In the genomic region with DNA sequence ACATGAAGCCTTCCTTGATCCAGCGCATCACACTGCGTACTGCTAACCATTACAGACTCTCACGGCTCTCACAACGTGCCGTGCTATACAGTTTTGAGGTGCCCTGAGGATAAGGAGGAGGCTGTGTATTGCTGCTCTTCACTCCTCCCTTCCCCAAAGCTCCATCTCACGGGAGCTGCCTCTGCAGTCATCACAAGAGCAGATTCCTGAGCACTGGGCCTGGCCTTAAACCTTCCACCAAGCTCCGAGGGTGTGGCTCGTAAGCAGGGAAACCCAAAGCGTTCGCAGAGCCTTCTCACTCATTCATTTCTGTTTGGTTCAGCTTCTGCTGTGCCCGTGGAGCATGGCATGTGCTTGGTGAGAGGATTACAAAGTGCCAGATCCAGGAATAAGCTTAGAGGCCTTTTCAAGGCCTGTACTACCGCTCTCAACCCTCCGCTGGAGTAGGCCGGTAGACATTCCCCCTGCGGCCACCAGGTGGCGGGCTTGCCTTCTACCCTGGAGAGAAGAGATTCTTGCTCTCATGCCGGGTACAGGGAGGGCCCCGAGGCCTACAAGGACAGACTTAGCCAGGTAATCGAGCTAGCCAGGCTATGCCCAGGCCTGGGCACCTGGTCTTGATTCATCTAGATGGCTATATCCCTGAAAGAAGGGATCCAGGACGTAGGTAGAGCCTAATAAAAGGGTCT, we compare ENCODE assay signal across 8 mouse cellular contexts. TPM values are rescaled to one million over a fixed set of nuclear protein-coding genes. Genes with fewer than 3 reads are reported as not detected.
DNase-seq lines count a peak whose midpoint lies in the region; ATAC-seq lines count a peak whose summit lies in the region.

No protein-coding gene starts in this region.

- peaks cover 66% of the 10 kb centered on the region for H3K36me3 ChIP-seq in embryonic facial prominence, embryonic 12.5 days
- peaks cover 84% of the 10 kb centered on the region for H3K36me3 ChIP-seq in limb, embryonic 12.5 days
- peaks cover 23% of the 10 kb centered on the region for H3K36me3 ChIP-seq in midbrain, embryonic 16.5 days (ENCODE audit: control insufficient read depth, insufficient read depth, low read length)

- no peak overlapping the region for H3K4me2 ChIP-seq in embryonic facial prominence, embryonic 12.5 days (replicated peaks)
- H3K4me2 ChIP-seq in limb, embryonic 12.5 days: no peak overlapping the region
- H3K4me2 ChIP-seq in midbrain, embryonic 16.5 days (ENCODE audit: low read length): no peak overlapping the region

- no peak for ATAC-seq in embryonic facial prominence, embryonic 12.5 days (ENCODE audit: insufficient number of reproducible peaks, insufficient read depth, low FRiP score, low TSS enrichment)
- ATAC-seq in limb, embryonic 12.5 days (ENCODE audit: insufficient number of reproducible peaks, insufficient read depth, low FRiP score, low TSS enrichment, low read depth): no peak
- peak; percentile 56; the same call in 1 of the 2 replicates for ATAC-seq in midbrain, embryonic 16.5 days

- 41% methylated on average over 20 of the region's 20 CpGs for WGBS in embryonic facial prominence, embryonic 12.5 days
- 42% methylated on average over 20 of the region's 20 CpGs for WGBS in limb, embryonic 12.5 days
- WGBS in midbrain, embryonic 16.5 days: 42% methylated on average over 20 of the region's 20 CpGs

- H3K9ac ChIP-seq in embryonic facial prominence, embryonic 12.5 days: peak overlapping the region; percentile 55
- peak overlapping the region; percentile 60 for H3K9ac ChIP-seq in limb, embryonic 12.5 days (replicated peaks)
- H3K9ac ChIP-seq in midbrain, embryonic 16.5 days (ENCODE audit: low read depth, low read length): peak overlapping the region; percentile 64

- peak overlapping the region; percentile 77 for H3K27ac ChIP-seq in embryonic facial prominence, embryonic 12.5 days
- peak overlapping the region; percentile 85 for H3K27ac ChIP-seq in limb, embryonic 12.5 days
- H3K27ac ChIP-seq in midbrain, embryonic 16.5 days (ENCODE audit: low read length): peak overlapping the region; percentile 73

- peaks cover 3% of the 10 kb centered on the region; the same call in 1 of the 2 replicates for H3K4me1 ChIP-seq in embryonic facial prominence, embryonic 12.5 days
- peaks cover 14% of the 10 kb centered on the region for H3K4me1 ChIP-seq in limb, embryonic 12.5 days (replicated peaks)
- H3K4me1 ChIP-seq in midbrain, embryonic 16.5 days (ENCODE audit: control insufficient read depth, insufficient read depth, low read length): no peaks in the 10 kb centered on the region

- H3K9me3 ChIP-seq in embryonic facial prominence, embryonic 12.5 days: no peaks in the 10 kb centered on the region
- H3K9me3 ChIP-seq in limb, embryonic 12.5 days: no peaks in the 10 kb centered on the region
- no peaks in the 10 kb centered on the region for H3K9me3 ChIP-seq in midbrain, embryonic 16.5 days (replicated peaks; ENCODE audit: control insufficient read depth, low read length, poor library complexity, severe bottlenecking)

- H3K27me3 ChIP-seq in embryonic facial prominence, embryonic 12.5 days: no peaks in the 10 kb centered on the region
- H3K27me3 ChIP-seq in limb, embryonic 12.5 days: no peaks in the 10 kb centered on the region
- H3K27me3 ChIP-seq in midbrain, embryonic 16.5 days (ENCODE audit: control insufficient read depth, insufficient read depth, low read depth, low read length): no peaks in the 10 kb centered on the region

- DNase-seq in 3134 (ENCODE audit: extremely low read depth, insufficient read length, low spot score): peak; percentile 72
- DNase-seq in adrenal gland, postnatal 25 days: peak; percentile 94
- peak; percentile 92 for DNase-seq in heart, adult 8-10 months (ENCODE audit: low spot score)
- DNase-seq in kidney, adult 8-10 months: peak; percentile 89 to 94
- peak; percentile 92 to 94 for DNase-seq in spleen, postnatal 10 days (ENCODE audit: low spot score in 2 of 2)

- no peak overlapping the region for H3K4me3 ChIP-seq in embryonic facial prominence, embryonic 12.5 days
- H3K4me3 ChIP-seq in limb, embryonic 12.5 days (replicated peaks): no peak overlapping the region
- no peak overlapping the region for H3K4me3 ChIP-seq in midbrain, embryonic 16.5 days (ENCODE audit: low read depth, low read length)

RNA-seq across cellular contexts. Expression of a gene that starts 9.8 kb away (rescaled TPM):
- 34.2 and 37.9 TPM in 2 replicates for total RNA-seq in adrenal gland, postnatal 25 days (2021)
- 36.4 and 38.9 TPM in 2 replicates for polyA plus RNA-seq in embryonic facial prominence, embryonic 12.5 days (2016; fragmentation: Nextera tagmentation; extraction: Ambion mirVana)
- 10 to 100 TPM; 15.0 to 19.6 (median 16.6) TPM for total RNA-seq in heart, adult 8-10 months (2022)
- 36.3 and 39.2 TPM in 2 replicates for polyA plus RNA-seq in limb, embryonic 12.5 days (2016; fragmentation: Nextera tagmentation; extraction: Ambion mirVana)
- 31.1 and 34.4 TPM in 2 replicates for polyA plus RNA-seq in midbrain, embryonic 16.5 days (2015; fragmentation: Nextera tagmentation; extraction: Ambion mirVana)

RNA-seq across cellular contexts. Expression of a gene that starts 27.4 kb away (rescaled TPM):
- 149 and 153 TPM in 2 replicates for total RNA-seq in adrenal gland, postnatal 25 days (2021)
- polyA plus RNA-seq in embryonic facial prominence, embryonic 12.5 days (2016; fragmentation: Nextera tagmentation; extraction: Ambion mirVana): 129 and 131 TPM in 2 replicates
- 10 to 100 TPM; 34.4 to 36.3 (median 35.1) TPM for total RNA-seq in heart, adult 8-10 months (2022)
- 129 and 135 TPM in 2 replicates for polyA plus RNA-seq in limb, embryonic 12.5 days (2016; fragmentation: Nextera tagmentation; extraction: Ambion mirVana)
- 181 and 187 TPM in 2 replicates for polyA plus RNA-seq in midbrain, embryonic 16.5 days (2015; fragmentation: Nextera tagmentation; extraction: Ambion mirVana)

RNA-seq across cellular contexts. Expression of a gene that starts 39.4 kb away (rescaled TPM):
- 73.3 and 81.1 TPM in 2 replicates for total RNA-seq in adrenal gland, postnatal 25 days (2021)
- polyA plus RNA-seq in embryonic facial prominence, embryonic 12.5 days (2016; fragmentation: Nextera tagmentation; extraction: Ambion mirVana): 168 and 170 TPM in 2 replicates
- 10 to 100 TPM; 43.3 to 63.6 (median 58.4) TPM for total RNA-seq in heart, adult 8-10 months (2022)
- 299 and 330 TPM in 2 replicates for polyA plus RNA-seq in limb, embryonic 12.5 days (2016; fragmentation: Nextera tagmentation; extraction: Ambion mirVana)
- 23.7 and 35.7 TPM in 2 replicates for polyA plus RNA-seq in midbrain, embryonic 16.5 days (2015; fragmentation: Nextera tagmentation; extraction: Ambion mirVana)

RNA-seq across cellular contexts. Expression of a gene that starts 57.4 kb away (rescaled TPM):
- 4.2 and 4.3 TPM in 2 replicates for total RNA-seq in adrenal gland, postnatal 25 days (2021)
- polyA plus RNA-seq in embryonic facial prominence, embryonic 12.5 days (2016; fragmentation: Nextera tagmentation; extraction: Ambion mirVana): 14.3 and 14.5 TPM in 2 replicates
- 10 to 100 TPM; 10.3 to 16.2 (median 12.4) TPM for total RNA-seq in heart, adult 8-10 months (2022)
- polyA plus RNA-seq in limb, embryonic 12.5 days (2016; fragmentation: Nextera tagmentation; extraction: Ambion mirVana): 29.9 and 30.6 TPM in 2 replicates
- polyA plus RNA-seq in midbrain, embryonic 16.5 days (2015; fragmentation: Nextera tagmentation; extraction: Ambion mirVana): 5.0 and 5.4 TPM in 2 replicates
